Mouse (Mus musculus) bone marrow, adult 2 months (tissue): ENCODE measurements around the gene Ldhb. TPM values are rescaled to one million over a fixed set of nuclear protein-coding genes. Genes with fewer than 3 reads are reported as not detected.
"Not testable (repeated sequence)": the region's sequence is repeated elsewhere in the genome, so short reads cannot be mapped to it uniquely, and the experiment has no call there.

Experiments
- H3K27ac ChIP-seq: fragments of 200-500 bp; 2 replicates; pipeline ENCODE4 v1.5.1; 2012; ENCODE audit warnings: low read depth, mild to moderate bottlenecking, control low read depth, inconsistent platforms, low read length; ENCODE audit not compliant: control insufficient read depth, poor library complexity, insufficient read depth
- H3K4me1 ChIP-seq: fragments of 200-500 bp; 2 replicates; pipeline ENCODE4 v1.6.1; 2011; ENCODE audit warnings: low read length; ENCODE audit not compliant: control insufficient read depth, insufficient read depth
- H3K4me3 ChIP-seq: fragments of 200-500 bp; replicated peaks from 2 replicates; pipeline ENCODE3; 2011; ENCODE audit warnings: mild to moderate bottlenecking, low read depth, low read length, control low read depth; ENCODE audit not compliant: control insufficient read depth
- CTCF ChIP-seq: fragments of 200-500 bp; IDR thresholded peaks from 2 replicates; pipeline ENCODE4 v1.5.1; 2011; ENCODE audit warnings: low read length, control low read depth; ENCODE audit not compliant: control insufficient read depth, insufficient read depth
- POLR2A ChIP-seq: fragments of 200-500 bp; IDR thresholded peaks from 2 replicates; pipeline ENCODE4 v1.6.1; 2011; ENCODE audit warnings: low read depth, mild to moderate bottlenecking, control low read depth, low read length, borderline replicate concordance; ENCODE audit not compliant: control insufficient read depth
- WGBS: fragments of 180-500 bp; shearing (Covaris S2); methylation state at CpG from one replicate; pipeline ENCODE4 v1.1.7; 2018; 5-methylcytosine and 5-hydroxymethylcytosine counted together
- polyA plus RNA-seq: library from polyadenylated mRNA; stranded (reverse); fragments of >200 nt; gene quantifications from 2 replicates; pipeline ENCODE4 v1.2.4, GENCODE M21; 2011; ENCODE audit warnings: low replicate concordance; ENCODE audit not compliant: missing spikeins, insufficient read depth, insufficient read length

Gene Ldhb
- polyA plus RNA-seq, 1 experiment: 46.9 TPM

GRCm38 (mm10) chr6:142529680-142530079 lies 21.9 kb upstream of the Ldhb start:
- Histone ChIP-seq H3K4me1 (no peaks in the 10 kb centered on the region; the same call in 1 of the 2 replicates), H3K4me3 (no peak overlapping the region), H3K27ac (no peak overlapping the region)
- TF ChIP-seq CTCF: no peak
- TF ChIP-seq POLR2A: no peak
- WGBS: 79% methylated on average over 8 of the region's 8 CpGs

DNA sequence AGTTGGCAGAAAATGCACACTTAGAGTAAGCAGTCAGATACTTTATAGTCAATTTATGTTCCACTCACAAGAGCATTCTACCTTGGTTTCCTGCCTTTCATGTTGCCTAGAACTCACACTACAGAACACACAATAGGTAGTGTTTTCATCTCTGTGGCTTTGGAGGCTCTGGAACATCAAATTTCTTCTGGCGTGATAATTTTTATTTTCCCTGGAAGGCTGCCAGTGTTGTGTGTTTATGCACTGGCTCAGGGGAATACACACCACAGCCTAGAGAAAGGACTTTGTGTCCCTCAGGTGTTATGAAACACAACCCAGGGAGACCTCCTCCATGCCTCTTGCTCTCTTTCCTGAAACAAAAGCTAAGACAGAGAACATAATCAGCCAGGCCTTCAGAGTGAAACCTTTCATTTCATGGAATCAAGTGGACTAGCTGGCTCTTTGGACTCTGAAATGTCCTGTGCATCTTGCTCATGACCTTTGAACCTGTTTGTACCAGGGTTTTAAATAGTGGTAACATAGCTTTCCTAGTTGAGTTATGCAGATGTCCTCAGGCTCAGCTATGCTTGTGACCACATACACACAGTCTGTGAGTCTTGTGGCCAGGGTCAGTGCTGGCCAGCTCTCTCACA lies 20.3 kb upstream of the Ldhb start:
- Histone ChIP-seq H3K27ac (no peak overlapping the region), H3K4me3 (no peak overlapping the region), H3K4me1 (no peaks in the 10 kb centered on the region; the same call in 1 of the 2 replicates)
- TF ChIP-seq CTCF: no peak
- no peak for TF ChIP-seq POLR2A
- 37% methylated on average over 1 of the region's 1 CpGs for WGBS

DNA sequence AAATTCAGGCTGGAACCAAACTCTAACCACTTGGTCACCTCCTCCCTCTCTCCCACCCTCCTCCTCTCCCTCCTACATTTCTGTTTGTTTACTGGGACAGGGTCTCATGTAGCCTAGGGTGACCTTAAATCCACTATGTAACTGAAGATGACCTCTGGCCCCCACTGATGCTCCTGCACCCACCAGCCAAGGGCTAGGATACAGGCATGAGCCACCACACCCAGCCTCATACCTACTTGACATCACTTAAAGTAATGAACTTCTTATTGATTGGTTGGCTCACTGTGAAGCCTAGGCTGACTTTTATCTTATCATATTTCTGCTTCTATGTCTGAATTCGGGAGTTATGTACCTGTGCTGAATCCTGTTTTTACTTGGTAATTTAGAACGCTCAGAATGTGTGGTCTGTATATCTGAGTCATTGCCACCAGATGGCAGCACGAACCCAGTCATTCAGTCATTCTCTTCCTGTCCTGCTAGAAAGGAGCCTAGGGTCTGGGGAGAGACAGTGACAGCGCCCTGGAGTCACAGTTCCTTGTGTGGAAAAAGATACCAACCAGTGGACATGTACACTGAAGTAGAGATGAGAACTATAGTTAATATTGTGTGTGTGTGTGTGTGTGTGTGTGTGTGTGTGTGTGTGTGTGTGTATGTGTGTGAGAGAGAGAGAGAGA lies 17.0 kb upstream of the Ldhb start:
- H3K4me1 ChIP-seq: no peaks in the 10 kb centered on the region; the same call in 1 of the 2 replicates
- TF ChIP-seq POLR2A (no peak), CTCF (peak; percentile 50)
- H3K4me3 ChIP-seq: no peak overlapping the region
- H3K27ac ChIP-seq: no peak overlapping the region
- WGBS: 4% methylated on average over 4 of the region's 4 CpGs

DNA sequence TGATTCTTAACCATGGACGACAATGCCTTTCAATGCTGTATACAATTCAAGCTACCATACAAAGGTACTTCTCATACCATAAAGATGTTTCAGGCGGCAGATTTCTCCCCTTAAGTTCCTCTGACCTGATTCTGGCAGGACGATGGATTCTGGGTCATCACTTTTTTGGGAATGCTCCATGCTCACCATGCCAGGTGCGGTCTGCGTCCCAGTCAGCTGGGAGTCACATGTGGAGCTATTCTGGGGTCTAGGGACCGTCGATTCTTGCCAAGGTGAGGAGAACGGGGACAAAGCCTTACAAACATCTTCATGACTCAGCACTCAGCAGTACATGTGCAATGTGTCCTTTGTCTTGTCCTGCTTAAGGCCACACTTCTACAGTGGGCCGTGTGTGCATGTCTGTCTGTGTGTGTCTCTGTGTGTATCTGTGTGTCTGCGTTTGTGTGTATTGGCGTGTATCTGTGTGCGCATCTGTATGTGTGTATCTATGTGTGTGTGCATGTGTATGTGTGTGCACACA lies 13.9 kb upstream of the Ldhb start:
- H3K4me1 ChIP-seq: no peaks in the 10 kb centered on the region
- 77% methylated on average over 12 of the region's 12 CpGs for WGBS
- no peak for TF ChIP-seq CTCF
- TF ChIP-seq POLR2A: no peak
- no peak overlapping the region for H3K4me3 ChIP-seq
- no peak overlapping the region for H3K27ac ChIP-seq

GRCm38 (mm10) chr6:142519110-142519509 lies 11.4 kb upstream of the Ldhb start:
- no peak overlapping the region for H3K4me3 ChIP-seq
- TF ChIP-seq POLR2A (no peak), CTCF (0 out of 2 replicates have a peak, but pooled peaks have one; percentile 6)
- no peak overlapping the region for H3K27ac ChIP-seq
- WGBS: 7% methylated on average over 6 of the region's 6 CpGs
- H3K4me1 ChIP-seq: no peaks in the 10 kb centered on the region

- H3K27ac ChIP-seq, H3K4me1 ChIP-seq, H3K4me3 ChIP-seq: not testable (repeated sequence)
- 63% methylated on average over 9 of the region's 9 CpGs for WGBS
These were observed 7.6 kb upstream of the Ldhb start for GRCm38 (mm10) chr6:142515379-142515778.

DNA sequence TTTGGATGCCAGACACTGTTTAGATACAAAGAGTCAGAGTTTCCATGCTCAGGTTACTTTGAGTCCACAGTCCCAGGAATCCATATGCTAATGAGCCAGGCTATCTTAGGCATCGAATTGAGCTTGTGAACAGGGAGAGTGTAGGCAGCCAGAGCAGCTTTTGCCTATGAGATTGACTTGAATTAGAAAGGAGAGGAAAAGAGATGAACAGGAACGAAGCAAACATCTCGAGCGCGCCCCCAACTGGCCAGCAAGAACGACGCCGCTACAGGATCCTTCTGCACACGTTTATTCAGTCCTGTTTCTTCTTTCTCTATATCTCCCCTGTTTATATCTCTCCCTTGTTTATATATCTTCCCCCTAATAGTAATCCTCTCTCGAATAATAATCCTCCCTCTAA lies 7.2 kb upstream of the Ldhb start:
- TF ChIP-seq POLR2A: no peak
- TF ChIP-seq CTCF: no peak
- no peak overlapping the region for H3K27ac ChIP-seq
- no peak overlapping the region for H3K4me3 ChIP-seq
- no peaks in the 10 kb centered on the region for H3K4me1 ChIP-seq
- 2% methylated on average over 10 of the region's 10 CpGs for WGBS

DNA sequence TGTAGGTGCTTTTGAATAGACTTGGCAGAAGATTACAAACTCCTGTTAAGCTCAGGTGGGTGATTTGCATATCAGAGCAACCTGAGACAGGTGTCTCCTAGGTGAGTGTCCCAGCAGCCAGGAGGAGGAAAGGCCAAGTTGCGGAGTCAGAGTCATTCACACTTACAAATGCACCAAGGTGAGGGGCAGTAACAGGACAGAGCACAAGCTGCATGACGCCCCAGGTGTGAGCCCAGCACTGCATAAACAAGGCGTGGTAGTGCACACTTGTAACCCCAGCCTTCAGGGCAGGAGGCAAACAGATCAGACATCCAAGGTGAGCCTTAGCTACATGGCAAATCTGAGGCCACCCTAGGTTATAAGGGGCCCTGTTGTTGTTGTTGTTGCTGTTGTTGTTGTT lies 5.1 kb upstream of the Ldhb start:
- no peak for TF ChIP-seq CTCF
- Histone ChIP-seq H3K4me1 (no peaks in the 10 kb centered on the region), H3K4me3 (no peak overlapping the region), H3K27ac (no peak overlapping the region)
- 82% methylated on average over 3 of the region's 3 CpGs for WGBS

- TF ChIP-seq POLR2A (no peak), CTCF (no peak)
- 49% methylated on average over 12 of the region's 12 CpGs for WGBS
- no peak overlapping the region for H3K27ac ChIP-seq
- peaks cover 3% of the 10 kb centered on the region for H3K4me1 ChIP-seq
- no peak overlapping the region for H3K4me3 ChIP-seq
These were observed 3.9 kb upstream of the Ldhb start for GRCm38 (mm10) chr6:142511516-142512135.
